Mouse (Mus musculus) CH12.LX (cell line): Measurements from ENCODE around the gene Armc12.

Experiments used
- CTCF ChIP-seq, 2 experiments: IDR thresholded peaks in 1 of 2; conservative IDR thresholded peaks in 1 of 2; 2 replicates each; pipeline ENCODE4 v1.5.1; 2011 to 2012; ENCODE audit warnings: low read depth in 2 of 2, low read length in 2 of 2, improper control_type of control experiment in 1 of 2, inconsistent platforms in 1 of 2, mild to moderate bottlenecking in 1 of 2, moderate library complexity in 1 of 2
- POLR2A ChIP-seq: IDR thresholded peaks from 2 replicates; pipeline ENCODE4 v1.6.1; 2011; ENCODE audit warnings: low read depth, mild to moderate bottlenecking, improper control_type of control experiment, low read length
- SIN3A ChIP-seq: IDR thresholded peaks from 2 replicates; pipeline ENCODE4 v1.6.1; 2012; ENCODE audit warnings: low read length, improper control_type of control experiment, inconsistent platforms
- UBTF ChIP-seq: IDR thresholded peaks from 2 replicates; pipeline ENCODE4 v1.6.1; 2012; ENCODE audit warnings: low read depth, mild to moderate bottlenecking, inconsistent platforms, low read length, improper control_type of control experiment, moderate library complexity
- USF2 ChIP-seq: conservative IDR thresholded peaks from 2 replicates; pipeline ENCODE4 v1.6.1; 2011; ENCODE audit warnings: low read depth, low read length, improper control_type of control experiment

GRCm38 (mm10) chr17:28521920-28522319, 8.7 kb upstream of the Armc12 start:
- no peak for TF ChIP-seq UBTF
- TF ChIP-seq CTCF (conservative IDR thresholded peaks at IDR 0.05 in 1 of 2, IDR thresholded peaks at IDR 0.05 in 1 of 2; ENCODE audit: low read depth in 2 of 2, low read length in 2 of 2), result no peak
- no peak for TF ChIP-seq POLR2A
- TF ChIP-seq USF2, result no peak
- TF ChIP-seq SIN3A, result no peak
